Comparison of ENCODE assay signal across 14 mouse cellular contexts in the genomic region with DNA sequence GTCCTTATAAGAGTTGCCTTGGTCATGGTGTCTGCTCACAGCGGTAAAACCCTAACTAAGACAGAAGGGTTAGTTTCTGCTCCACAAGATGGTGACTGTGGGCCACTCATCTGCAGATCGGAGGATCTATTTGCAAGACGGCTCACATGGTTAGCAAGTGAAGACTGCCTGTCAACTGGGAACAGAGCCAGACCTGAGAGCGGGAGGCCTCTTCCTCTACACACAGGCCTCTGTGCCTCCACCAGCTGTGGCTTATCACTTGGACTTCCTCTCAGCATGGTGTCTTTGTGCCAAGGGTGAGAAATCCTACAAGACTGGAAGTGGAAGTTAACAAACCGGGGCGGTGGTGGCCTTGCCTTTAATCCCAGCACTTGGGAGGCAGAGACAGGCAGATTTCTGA.
A peak's percentile ranks its signal among the peaks of the same experiment; 100 is the strongest.
DNase-seq lines count a peak whose midpoint lies in the region; ATAC-seq and TF ChIP-seq lines count a peak whose summit lies in the region.
"Had no signal": no experiment of that assay in that cellular context is flagged by ENCODE, and none has a peak within 500 bp of the region (broad histone marks: within the 10 kb centered on the region; RNA-seq: fewer than 3 reads in every experiment).

No protein-coding gene starts in this region.

- H3K4me3 ChIP-seq in kidney, adult 2 months (ENCODE audit: insufficient read depth, low read depth, low read length), result no peak overlapping the region
- no peak overlapping the region for H3K4me3 ChIP-seq in kidney, embryonic 14.5 days (ENCODE audit: low read length)
- H3K4me3 ChIP-seq in liver, embryonic 16.5 days (ENCODE audit: low read depth, low read length), result no peak overlapping the region
- H3K4me3 ChIP-seq in forebrain, embryonic 10.5 days, result no peak overlapping the region
- no peak overlapping the region for H3K4me3 ChIP-seq in forebrain, postnatal 0 days (ENCODE audit: low read depth, low read length)
- H3K4me3 ChIP-seq: hindbrain, embryonic 15.5 days; limb, embryonic 10.5 days; neural tube, embryonic 13.5 days had no signal

- H3K36me3 ChIP-seq in kidney, adult 2 months (ENCODE audit: control insufficient read depth, insufficient read depth, low read length), result no peaks in the 10 kb centered on the region
- H3K36me3 ChIP-seq in kidney, embryonic 14.5 days (ENCODE audit: control insufficient read depth, insufficient read depth, low read length), result no peaks in the 10 kb centered on the region
- H3K36me3 ChIP-seq in liver, embryonic 16.5 days (ENCODE audit: control insufficient read depth, insufficient read depth), result no peaks in the 10 kb centered on the region
- no peaks in the 10 kb centered on the region for H3K36me3 ChIP-seq in forebrain, embryonic 10.5 days (replicated peaks)
- no peaks in the 10 kb centered on the region for H3K36me3 ChIP-seq in forebrain, postnatal 0 days (ENCODE audit: insufficient read depth)
- H3K36me3 ChIP-seq: G1E; hindbrain, embryonic 15.5 days; limb, embryonic 10.5 days; neural tube, embryonic 13.5 days had no signal

- H3K27me3 ChIP-seq in kidney, adult 2 months (replicated peaks; ENCODE audit: control insufficient read depth, insufficient read depth, low read length), result no peaks in the 10 kb centered on the region
- no peaks in the 10 kb centered on the region for H3K27me3 ChIP-seq in kidney, embryonic 14.5 days (ENCODE audit: control insufficient read depth, insufficient read depth, low read length)
- H3K27me3 ChIP-seq in liver, embryonic 16.5 days (ENCODE audit: control insufficient read depth, insufficient read depth, low read depth, low read length), result no peaks in the 10 kb centered on the region
- 0 out of 2 replicates have a peak, but pooled peaks cover 5% of the 10 kb centered on the region for H3K27me3 ChIP-seq in forebrain, embryonic 10.5 days (ENCODE audit: poor library complexity, severe bottlenecking)
- H3K27me3 ChIP-seq in forebrain, postnatal 0 days (ENCODE audit: insufficient read depth, low read length), result no peaks in the 10 kb centered on the region
- H3K27me3 ChIP-seq: hindbrain, embryonic 15.5 days; neural tube, embryonic 13.5 days had no signal

- no peak overlapping the region for H3K4me2 ChIP-seq in kidney, embryonic 14.5 days (replicated peaks; ENCODE audit: low read depth, low read length)
- H3K4me2 ChIP-seq in liver, embryonic 16.5 days (ENCODE audit: low read depth, low read length), result no peak overlapping the region
- H3K4me2 ChIP-seq in forebrain, postnatal 0 days (ENCODE audit: low read depth), result no peak overlapping the region
- H3K4me2 ChIP-seq: hindbrain, embryonic 15.5 days; neural tube, embryonic 13.5 days had no signal

- H3K4me1 ChIP-seq in kidney, adult 2 months (ENCODE audit: control insufficient read depth, insufficient read depth, low read length), result 0 out of 2 replicates have a peak, but pooled peaks cover 5% of the 10 kb centered on the region
- peaks cover 14% of the 10 kb centered on the region; the same call in 1 of the 2 replicates for H3K4me1 ChIP-seq in kidney, embryonic 14.5 days (ENCODE audit: control insufficient read depth, insufficient read depth, low read length)
- H3K4me1 ChIP-seq in liver, embryonic 16.5 days (ENCODE audit: control insufficient read depth, low read depth, low read length), result no peaks in the 10 kb centered on the region
- H3K4me1 ChIP-seq in forebrain, embryonic 10.5 days, result peaks cover 46% of the 10 kb centered on the region
- no peaks in the 10 kb centered on the region for H3K4me1 ChIP-seq in forebrain, postnatal 0 days (ENCODE audit: insufficient read depth)

- H3K9me3 ChIP-seq in kidney, embryonic 14.5 days (ENCODE audit: control insufficient read depth, low read length), result no peaks in the 10 kb centered on the region
- no peaks in the 10 kb centered on the region for H3K9me3 ChIP-seq in liver, embryonic 16.5 days (replicated peaks; ENCODE audit: control insufficient read depth, low read length)
- peaks cover 6% of the 10 kb centered on the region; the same call in 1 of the 2 replicates for H3K9me3 ChIP-seq in forebrain, embryonic 10.5 days
- no peaks in the 10 kb centered on the region for H3K9me3 ChIP-seq in forebrain, postnatal 0 days (ENCODE audit: low read length)
- H3K9me3 ChIP-seq: G1E; hindbrain, embryonic 15.5 days; limb, embryonic 10.5 days; neural tube, embryonic 13.5 days had no signal

- WGBS in kidney, adult 2 months, result 67% methylated on average over 6 of the region's 6 CpGs
- WGBS in kidney, embryonic 14.5 days, result 82% methylated on average over 6 of the region's 6 CpGs
- WGBS in liver, embryonic 16.5 days (ENCODE audit: insufficient replicate concordance), result 29% methylated on average over 6 of the region's 6 CpGs
- 87% methylated on average over 6 of the region's 6 CpGs for WGBS in forebrain, embryonic 10.5 days
- WGBS in forebrain, postnatal 0 days, result 77% methylated on average over 6 of the region's 6 CpGs

- H3K27ac ChIP-seq in kidney, adult 2 months (ENCODE audit: insufficient read depth, low read depth, low read length), result no peak overlapping the region
- H3K27ac ChIP-seq in kidney, embryonic 14.5 days (ENCODE audit: low read depth, low read length), result no peak overlapping the region
- H3K27ac ChIP-seq in liver, embryonic 16.5 days (ENCODE audit: low read length), result no peak overlapping the region
- H3K27ac ChIP-seq in forebrain, embryonic 10.5 days, result no peak overlapping the region
- no peak overlapping the region for H3K27ac ChIP-seq in forebrain, postnatal 0 days (ENCODE audit: low read depth, low read length)
- H3K27ac ChIP-seq: hindbrain, embryonic 15.5 days; limb, embryonic 10.5 days; neural tube, embryonic 13.5 days had no signal

- no peak for ATAC-seq in kidney, embryonic 14.5 days (ENCODE audit: low FRiP score, low TSS enrichment)
- 0 out of 2 replicates have a peak, but pooled peaks have one; percentile 37 for ATAC-seq in liver, embryonic 16.5 days (ENCODE audit: low read depth)
- no peak for ATAC-seq in forebrain, postnatal 0 days
- ATAC-seq: forebrain, embryonic 14.5 days had no signal

- TF ChIP-seq CTCF in kidney, adult 2 months (conservative IDR thresholded peaks at IDR 0.05; ENCODE audit: insufficient read depth, insufficient read length, low read depth, low read length), result no peak
- TF ChIP-seq CTCF in forebrain, postnatal 0 days (IDR thresholded peaks at IDR 0.05; ENCODE audit: low read depth), result no peak

- TF ChIP-seq POLR2A in kidney, adult 2 months (IDR thresholded peaks at IDR 0.05; ENCODE audit: low read depth, low read length), result no peak

- DNase-seq in kidney, adult 2 months, result peak; percentile 62
- DNase-seq in T-cell, adult 2 months (ENCODE audit: low spot score), result peak; percentile 50
- peak; percentile 34 to 36 for DNase-seq in natural killer cell, adult 2 months (ENCODE audit: low spot score in 2 of 2)
- no peak for DNase-seq in cerebellum, postnatal 36 days
- DNase-seq in forebrain, embryonic 10.5 days (ENCODE audit: extremely low spot score, low spot score), result no peak
- DNase-seq in forebrain, postnatal 0 days, result no peak
- DNase-seq: cerebellum, adult 11 months had no signal

- no peak overlapping the region for H3K9ac ChIP-seq in kidney, embryonic 14.5 days (ENCODE audit: low read depth, low read length)
- no peak overlapping the region for H3K9ac ChIP-seq in liver, embryonic 16.5 days (ENCODE audit: low read depth, low read length)
- H3K9ac ChIP-seq in forebrain, postnatal 0 days, result no peak overlapping the region
- H3K9ac ChIP-seq: hindbrain, embryonic 15.5 days; neural tube, embryonic 13.5 days had no signal

Comparison
In these comparisons a context has a peak if more than half of its experiments do, and no peak if none do; other contexts are left out.
1. DNase-seq: peak in kidney, adult 2 months (single experiment), T-cell, adult 2 months (single experiment) and natural killer cell, adult 2 months (2 of 2); none in cerebellum, postnatal 36 days (0 of 2), forebrain, embryonic 10.5 days (single experiment) and forebrain, postnatal 0 days (single experiment).